Mouse (Mus musculus) ovary, postnatal 10 days (tissue): ENCODE measurements at regions not wholly inside any gene's neighbourhood (a gene's known extent, or its start where the extent isn't known, plus 50 kb on each side); places are given as distances from the start of the nearest gene placed in this dataset.
"Not testable (repeated sequence)": the region's sequence is repeated elsewhere in the genome, so short reads cannot be mapped to it uniquely, and the experiment has no call there.

ENCODE experiments used
- DNase-seq: peaks from one replicate; pipeline ENCODE4 v3.0.0; 2022; ENCODE audit warnings: low spot score

DNA sequence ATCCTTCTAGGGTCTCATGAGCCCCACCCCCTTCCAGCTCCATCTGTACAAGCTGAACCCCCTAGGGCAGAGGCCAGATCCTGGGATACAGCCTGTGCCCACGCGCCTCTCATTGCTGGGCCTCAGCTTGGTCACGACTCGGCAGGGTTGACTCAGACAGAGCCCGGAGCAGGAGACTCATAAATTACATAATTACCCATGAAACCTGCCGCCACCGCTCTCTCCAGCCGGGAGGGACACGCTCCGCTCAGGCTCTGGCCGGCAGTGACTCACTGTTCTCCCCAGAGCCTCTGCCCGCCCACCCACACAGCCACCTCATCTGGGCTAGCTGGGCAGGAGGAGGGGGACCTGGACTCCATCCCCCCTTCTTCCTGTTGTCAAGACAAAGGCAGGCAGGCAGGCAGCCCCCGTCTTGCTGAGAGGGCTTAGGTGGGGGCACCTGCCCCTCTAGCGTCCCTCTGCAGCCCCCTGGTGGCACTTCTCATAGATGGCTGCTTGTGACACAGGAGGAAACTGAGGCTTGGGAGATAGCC lies 149.6 kb upstream of the Rtl1 start:
- DNase-seq = no peak

DNA sequence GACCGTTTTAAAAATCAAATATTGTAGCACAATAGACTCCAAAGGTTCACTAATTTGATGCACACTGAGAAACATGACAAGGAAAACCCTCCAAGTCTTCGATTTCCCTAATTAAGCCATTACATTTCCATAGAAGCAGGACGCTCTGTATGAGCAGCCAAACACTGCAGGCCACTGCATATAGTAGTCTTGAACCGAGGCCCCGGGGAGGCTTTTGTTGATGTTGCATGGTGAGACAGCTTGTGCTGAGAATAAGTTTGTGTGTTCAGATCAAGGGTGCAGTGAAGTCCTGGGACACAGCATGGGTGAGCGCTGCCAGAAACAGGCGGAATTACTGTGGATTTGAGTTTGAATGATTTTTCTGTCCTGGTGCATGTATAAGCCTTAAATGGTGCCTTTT lies 154.9 kb upstream of the Rtl1 start:
- DNase-seq = no peak

DNA sequence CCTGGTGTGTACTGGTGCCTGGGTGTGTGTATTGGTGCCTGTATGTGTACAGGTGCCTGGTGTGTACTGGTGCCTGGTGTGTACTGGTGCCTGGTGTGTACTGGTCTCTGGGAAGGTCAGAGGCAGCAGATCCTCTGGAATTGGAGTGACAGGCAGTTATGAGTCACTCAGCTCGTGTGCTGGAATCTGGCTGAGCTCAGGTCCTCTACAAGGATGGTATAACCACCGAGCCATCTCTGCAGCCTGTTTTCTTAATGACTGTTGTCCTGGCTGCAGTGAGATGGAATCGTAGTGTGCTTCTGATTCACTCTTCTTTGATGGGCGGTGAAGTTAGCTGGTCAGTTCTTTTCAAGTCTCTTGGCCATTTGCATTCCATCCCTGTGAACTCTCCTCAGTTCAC lies 164.2 kb upstream of the Rtl1 start:
- no peak for DNase-seq

DNA sequence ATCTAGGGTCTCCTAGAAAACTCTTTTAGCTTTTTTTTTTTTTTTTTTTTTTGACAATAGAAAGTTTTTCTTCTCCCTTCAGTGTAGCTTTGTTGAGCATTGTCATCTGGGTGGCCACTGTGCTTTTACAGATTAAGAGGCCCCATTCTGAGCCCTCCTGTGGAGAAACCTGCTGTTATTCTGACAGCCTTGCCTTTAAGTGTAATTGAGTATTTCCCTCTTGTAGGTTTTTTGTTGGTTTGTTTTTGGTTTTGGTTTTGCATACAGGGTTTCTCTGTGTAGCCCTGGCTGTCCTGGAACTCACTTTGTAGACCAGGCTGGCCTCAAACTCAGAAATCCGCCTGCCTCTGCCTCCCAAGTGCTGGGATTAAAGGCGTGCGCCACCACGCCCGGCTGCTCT lies 166.5 kb upstream of the Rtl1 start:
- not testable (repeated sequence) for DNase-seq

DNA sequence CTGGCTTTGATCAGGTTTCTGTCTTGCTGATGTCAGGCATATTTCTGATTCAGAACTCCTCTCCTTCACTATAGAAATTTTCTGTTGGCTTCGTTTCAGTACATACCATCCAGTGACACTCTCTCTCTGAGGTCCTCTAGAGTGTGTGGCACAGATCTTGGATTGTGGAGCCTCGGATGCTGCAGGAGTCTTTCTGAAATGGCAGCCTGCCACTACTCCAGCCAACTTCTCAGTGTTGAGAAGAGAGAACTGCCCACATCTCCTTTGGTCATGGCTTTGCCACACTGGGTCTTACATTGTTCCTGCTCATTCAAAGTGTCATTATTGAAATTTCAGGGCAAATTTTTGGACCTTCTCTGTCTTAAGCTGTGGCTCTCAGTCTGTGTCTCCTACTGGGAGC lies 172.4 kb upstream of the Rtl1 start:
- DNase-seq = no peak

DNA sequence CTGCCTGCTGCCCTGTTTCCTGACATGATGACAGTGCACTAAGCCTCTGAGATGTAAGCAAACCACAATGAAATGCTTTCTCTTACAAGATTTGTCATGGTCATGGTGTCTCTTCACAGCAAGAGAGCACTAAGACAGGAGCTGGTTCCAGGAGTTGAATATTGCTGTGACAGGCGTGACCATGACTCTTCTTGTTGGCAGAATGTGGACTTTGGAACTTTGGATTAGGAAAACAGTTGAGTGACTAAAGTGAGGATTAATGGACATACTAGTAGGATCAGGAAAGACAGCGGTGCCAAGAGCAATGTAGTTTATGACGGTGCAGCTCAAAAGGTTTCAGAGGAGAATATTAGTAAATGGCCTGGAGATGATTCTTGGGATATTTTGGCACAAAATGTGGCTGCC lies 173.8 kb upstream of the Rtl1 start:
- no peak for DNase-seq

DNA sequence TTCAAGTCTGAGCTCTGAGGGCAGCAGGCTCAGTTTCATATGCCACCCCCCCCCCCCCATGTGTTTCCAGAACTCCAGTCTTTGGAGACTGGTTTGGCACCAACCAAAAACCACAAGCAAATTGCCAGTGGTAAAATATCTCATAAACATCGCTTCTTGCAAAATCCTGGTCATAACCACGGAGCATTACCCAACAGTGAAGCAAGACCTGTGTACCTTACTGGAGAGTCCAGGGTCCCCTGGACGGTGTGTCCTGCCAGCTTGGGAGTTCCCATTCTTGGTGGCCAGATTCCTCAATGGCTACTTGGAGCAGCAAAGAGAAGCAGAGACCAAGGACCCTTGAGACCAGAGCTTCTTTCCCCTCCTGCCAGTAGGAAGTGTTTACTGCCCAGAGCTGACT lies 198.7 kb upstream of the Rtl1 start:
- DNase-seq = no peak

DNA sequence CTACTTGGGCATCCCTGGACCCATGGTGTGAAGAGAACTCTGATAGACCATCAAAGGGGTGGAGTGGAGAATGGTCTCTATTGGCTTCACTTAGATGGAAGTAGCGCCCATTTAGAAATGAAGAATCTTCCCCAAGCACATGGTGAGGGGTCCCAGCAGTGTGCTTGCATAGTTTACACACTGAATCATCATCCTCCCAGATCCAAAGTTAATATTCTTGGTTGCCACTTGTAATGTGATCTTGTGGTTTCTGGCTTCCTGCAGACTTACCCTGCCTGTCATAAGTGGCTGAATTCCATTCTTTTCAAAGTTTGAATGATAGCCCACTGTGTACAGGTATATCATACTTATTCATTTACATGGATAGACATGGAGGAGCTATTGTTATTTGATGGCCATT lies 199.3 kb upstream of the Rtl1 start:
- no peak for DNase-seq

DNA sequence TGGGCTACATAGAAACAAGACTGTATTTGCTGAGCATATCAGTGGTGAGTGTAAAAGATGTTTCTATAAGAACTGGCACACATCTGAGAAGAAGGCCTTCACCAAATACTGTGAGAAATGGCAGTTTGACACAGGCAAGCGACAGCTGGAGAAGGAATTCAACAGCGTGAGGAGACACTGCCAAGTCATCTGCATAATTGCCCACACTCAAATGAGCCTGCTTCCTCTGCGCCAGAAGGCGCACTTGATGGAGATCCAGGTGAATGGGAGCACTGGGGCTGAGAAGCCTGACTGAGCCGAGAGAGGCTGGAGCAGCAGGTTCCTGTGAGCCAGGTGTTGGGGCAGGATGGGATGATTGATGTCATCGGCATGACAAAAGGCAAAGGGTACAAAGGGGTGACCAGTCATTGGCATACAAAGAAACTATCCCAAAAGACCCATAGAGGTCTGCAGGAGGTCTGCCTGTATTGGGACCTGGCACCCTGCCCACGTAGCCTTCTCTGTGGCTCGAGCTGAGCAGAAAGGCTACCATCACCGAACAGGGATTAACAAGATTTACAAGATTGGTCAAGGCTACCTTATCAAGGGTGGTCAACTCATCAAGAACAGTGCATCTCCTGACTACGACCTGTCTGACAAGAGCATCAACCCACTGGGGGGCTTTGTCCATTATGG lies 227.2 kb upstream of the Rtl1 start:
- no peak for DNase-seq

DNA sequence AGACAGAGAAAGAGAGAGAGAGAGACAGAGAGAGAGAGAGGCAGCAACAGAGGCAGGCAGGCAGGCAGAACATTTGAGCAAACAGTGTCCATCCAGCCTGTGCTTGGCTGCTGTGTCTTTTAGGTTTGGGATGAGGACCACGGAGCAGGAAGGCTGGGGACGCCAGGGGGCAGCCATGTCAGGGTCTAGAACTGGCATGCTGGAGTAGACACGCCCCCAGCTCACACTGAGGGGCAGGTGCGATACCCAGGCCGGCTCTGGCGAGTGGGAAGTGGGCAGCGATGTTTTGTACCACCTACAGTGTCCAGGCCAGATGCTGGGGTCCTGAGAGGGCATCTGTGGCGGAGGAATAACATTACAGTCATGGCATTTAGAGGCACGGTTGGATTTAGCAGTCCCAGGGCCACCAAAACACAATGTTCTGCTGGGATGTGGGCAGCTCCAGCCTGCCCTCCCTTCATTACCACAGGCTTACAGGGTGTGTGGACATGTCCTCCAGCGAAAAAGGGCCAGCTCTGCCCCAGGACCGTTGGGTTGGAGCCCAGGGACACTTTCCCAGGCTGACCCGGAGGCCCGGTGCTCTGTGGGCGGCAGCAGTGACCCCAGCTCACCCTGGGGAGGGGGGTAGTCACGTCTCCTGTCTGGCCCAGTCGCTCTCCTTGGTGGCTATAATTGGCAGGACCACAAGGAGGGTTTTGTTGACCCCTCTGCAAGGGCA lies 230.3 kb upstream of the Rtl1 start:
- no peak for DNase-seq

DNA sequence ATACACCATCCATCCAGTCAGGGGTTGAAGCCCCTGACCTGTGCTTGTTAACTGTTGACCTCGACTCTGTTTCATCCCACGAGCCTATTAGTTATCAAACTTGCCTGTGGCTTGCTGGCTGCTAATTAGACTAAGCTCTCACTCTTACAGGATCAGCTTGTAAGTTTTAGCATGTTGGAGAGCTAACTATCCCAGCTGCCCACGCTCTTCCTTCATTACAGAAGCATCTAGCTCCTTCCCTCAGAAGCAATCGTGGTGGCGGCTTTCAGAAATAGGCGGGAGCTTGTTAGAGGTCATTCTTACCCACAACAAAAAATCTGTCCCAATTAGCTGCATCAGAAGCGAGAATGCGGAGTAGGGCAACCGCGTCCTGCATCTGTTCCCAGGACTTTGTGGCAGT lies 232.8 kb upstream of the Rtl1 start:
- DNase-seq = no peak

DNA sequence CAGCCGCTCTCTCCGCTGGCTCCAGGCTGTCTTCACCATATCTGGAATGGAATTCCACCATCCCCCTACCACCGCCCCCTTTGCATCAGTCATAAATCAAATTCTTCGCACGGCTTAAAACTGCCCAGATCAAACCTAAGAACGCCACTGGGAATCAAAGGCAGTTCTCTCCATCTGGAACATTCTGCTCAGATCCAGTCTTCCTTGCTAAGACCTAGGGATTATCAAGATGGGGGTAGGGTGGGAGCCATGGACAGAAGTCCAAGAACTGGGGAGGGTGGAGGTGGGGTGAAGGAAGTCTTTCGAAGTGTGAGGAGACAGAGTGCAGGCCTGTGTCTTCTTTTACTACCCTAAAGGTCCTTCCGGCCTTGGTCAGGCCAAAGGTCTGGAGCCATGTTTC lies 236.4 kb upstream of the Rtl1 start:
- no peak for DNase-seq

DNA sequence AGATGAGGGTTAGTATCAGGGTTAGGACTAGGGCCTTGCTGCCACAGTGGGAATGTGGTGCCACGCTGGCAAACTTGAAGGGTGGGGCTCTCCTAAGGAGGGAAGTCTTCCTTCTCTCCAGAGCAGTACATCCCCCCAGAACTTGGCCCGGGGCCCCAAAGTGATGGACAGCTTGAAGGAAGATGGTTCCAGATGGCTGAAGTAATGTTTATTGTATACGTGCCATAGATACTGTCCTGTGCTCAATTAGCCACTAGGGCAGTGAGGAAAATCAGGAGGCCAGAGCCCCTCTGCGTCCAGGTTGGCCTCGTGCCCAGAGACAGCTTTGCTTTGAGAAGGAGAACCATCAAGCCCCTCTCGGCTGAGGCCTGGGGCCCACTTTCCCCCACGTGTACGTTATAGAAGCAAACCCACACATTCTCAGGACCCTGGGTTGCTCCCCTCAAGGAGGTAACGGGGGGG lies 239.0 kb upstream of the Rtl1 start:
- DNase-seq = no peak

DNA sequence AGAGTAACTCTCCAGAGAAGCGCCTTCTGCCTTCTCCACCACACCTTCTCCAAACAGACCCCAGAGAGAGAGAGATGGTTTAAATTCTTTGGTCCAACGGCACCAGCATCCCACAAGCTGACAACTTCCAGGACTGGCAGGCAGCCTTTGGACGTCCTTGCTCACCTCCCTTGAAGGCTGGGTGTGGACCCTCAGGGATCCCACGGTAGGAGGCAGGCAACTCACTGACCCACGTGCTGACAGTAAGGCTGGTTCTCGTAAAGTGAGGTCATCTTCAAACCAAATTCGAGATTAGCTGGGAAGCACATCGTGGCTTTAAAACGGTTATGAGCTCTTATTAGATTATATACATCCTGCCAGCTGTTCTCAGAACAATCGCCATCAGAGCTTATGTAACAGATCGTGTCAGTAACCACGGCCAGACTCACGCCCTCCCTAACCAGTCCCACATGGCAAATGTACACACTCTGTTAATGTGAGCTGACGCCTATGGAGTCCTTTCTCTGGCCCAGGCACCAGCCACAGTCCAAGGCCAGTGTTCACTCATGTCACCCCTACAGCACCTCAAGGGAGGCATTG lies 239.9 kb upstream of the Rtl1 start:
- DNase-seq = no peak

DNA sequence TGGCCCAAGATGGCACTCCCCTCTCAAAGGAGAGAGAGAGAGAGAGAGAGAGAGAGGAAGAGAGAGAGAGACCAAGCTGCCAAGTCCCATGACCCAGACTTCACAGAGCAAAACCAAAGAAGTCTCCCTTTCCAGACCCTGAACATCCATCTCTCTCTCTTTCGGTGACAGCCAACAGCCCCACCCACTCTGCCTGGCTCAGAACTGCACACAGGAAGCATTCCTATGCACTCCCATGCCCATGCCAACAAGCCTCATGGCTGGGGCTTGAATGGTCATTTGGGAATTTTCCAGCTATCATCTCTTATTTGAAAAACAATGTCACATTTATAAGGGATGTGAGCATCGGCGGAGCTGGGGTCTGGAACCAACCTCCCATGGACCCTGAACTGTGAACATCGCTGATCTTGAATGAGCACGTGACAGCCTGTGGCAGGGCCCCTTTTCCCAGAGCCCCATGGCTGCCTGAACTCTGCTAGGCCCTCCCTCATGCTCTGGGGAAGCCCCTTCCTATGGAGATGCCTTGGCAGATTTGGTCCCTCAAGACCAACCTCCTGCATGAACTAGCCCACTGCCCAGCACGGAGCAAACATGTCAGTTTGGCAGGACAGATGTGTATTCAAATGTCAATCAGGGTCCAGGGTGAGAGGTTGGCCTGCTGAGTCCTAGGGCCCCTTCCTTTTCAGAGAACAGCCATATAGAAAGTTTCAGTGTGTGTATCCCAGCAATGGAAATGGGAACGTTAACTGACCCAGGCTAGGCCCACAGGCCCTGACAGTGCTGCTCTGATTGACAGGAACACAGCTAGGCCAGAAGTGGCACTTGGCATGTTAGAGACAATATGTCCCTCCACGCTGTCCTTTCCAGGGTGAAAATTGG lies 244.8 kb upstream of the Rtl1 start:
- no peak for DNase-seq

DNA sequence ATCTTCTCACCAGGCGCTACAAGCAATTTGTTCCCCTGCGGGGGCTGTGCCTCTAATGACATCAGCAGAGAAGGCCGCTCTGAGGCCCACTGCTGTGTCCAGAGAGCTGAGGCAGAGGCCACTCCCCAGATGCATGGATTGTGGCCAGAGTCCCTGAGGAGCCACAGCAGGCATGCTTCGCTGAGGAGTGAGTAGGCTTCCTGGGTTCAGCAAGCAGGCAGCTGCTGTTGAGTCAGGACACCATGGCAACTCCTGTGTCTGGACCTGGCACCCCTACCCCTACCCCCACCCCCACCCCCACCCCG lies 245.4 kb upstream of the Rtl1 start:
- DNase-seq = no peak

DNA sequence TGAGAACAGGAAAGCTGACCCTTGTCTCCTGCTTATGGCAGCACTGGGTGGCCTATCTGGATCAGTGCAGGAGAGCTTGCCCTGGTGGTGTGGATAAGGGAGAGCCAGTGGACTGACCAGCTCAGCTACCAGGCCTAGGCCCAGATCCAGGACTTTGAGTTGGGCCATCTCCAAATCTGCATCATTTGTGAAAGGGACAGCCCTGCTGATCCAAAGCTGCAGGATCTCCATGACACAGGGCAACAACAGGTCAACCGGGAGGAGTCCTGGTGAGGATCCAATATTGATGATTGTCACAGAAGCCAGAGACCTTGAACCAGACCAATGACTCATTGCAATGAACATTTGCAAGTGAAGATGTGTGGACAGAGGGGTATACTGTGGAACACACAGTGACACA lies 256.2 kb upstream of the Rtl1 start:
- no peak for DNase-seq

DNA sequence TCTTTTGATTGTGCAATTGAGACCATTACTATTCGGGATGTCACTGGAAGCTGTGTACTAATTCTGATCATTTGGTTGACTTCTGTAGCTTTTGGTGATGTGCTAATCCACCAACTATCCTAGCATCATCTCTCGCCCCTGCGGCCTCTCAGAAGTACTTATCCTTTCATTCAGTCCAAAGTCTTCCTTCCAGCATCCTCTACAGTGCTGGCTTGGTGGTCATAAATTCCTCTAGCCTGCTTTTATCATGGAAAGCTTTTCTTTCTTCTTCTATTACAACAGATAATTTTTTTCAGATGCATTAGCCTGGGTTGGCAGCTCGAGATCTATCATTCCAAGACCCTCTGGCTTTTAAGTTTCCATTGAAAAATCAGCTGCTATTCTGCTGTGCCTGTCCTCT lies 257.6 kb upstream of the Rtl1 start:
- no peak for DNase-seq

DNA sequence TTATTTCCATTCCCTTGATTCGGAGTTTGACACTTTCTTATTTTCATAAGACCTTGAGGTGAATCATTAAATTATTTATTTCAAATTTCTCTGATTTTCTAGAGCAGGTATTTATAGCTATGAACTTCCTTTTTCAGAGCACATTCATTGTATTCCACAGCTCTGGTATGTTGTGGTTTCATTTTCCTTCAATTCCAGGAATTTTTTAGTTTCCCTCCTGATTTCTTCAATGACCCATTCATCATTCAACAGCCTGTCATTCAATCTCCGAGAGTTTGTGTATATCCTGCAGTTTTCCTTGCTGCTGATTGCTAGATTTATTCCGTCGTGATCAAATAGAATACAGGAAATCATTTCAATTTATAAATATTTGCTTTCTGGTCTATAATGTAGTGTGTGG lies 264.7 kb upstream of the Rtl1 start:
- no peak for DNase-seq

DNA sequence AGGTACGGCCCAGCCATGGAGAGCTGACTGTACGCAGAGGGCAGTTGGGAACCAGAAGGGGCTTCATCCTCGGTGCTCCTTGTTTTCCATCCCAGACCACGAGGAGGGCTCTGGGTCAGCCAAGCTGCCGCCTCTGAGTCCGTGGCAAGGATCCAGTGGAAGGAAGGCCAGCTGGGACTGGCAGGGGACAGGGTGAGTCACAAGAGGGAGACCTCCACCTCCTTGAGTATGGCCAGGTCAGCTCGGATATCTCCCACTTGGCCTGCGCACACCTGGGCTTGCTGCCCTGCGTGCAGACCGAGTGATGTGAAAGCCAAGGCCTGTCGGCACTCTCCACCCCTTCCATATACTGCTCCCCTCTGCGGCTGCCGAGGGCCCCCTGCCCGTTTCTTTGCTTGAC lies 270.9 kb upstream of the Rtl1 start:
- no peak for DNase-seq

DNA sequence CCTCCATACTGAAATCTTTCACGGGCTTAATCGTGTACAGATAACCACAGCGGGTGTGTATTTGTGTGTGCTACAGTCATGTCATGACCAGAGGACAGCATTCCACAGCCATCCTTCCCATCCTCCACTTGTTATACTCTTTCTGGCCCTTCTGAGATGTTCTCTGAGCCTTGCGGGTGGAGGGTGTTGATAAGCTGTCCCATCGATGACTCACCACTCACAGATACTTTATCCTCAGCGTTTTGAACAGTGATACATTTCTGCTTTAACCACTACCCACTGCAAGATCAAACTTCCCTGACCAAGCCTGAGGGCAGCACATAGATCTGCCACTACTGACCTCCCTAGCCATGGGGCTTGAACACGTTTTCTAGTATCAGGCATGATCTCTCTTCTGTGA lies 274.3 kb upstream of the Rtl1 start:
- no peak for DNase-seq

DNA sequence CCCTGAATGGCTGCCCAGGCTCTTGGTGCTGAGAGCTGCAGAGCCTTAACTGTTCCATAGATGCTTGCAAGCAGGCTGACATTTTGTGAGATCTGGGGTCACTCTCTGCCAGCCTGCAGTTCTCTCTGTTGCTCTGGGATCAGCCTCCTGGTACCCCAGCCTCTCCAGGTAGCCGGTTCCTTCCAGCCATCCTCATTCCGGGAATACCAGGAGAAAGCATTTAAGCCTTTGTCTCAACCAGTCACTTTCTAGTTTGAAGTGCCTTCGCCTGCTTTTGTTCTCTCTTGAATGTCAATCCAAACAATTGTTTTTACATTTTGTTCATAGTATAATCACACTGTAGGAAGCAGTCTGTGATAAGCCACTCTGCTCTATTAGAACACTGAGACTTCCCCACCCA lies 281.0 kb upstream of the Rtl1 start:
- DNase-seq = no peak

DNA sequence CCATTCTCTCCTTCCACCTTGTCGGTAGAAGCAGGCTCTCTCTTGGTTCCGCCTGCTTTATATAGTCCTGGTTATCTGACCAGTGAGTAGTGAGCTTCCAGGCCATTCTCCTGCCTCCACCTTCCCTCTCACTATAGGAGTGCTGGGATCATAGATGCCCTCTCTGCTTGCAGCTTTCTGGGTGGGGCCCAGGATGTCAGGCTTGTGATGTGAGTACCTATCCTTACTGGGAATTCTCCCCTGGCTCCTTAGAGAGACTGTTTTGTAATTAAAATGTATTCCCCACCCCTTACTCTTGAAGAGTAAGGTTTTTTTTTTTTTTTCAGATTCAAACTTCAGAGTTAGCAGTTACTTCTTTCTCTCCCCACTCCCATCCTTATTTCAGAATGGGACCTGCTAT lies 291.1 kb upstream of the Rtl1 start:
- no peak for DNase-seq
